Mouse (Mus musculus): ENCODE results near the gene Tex26.

The Tex26 gene

DNA sequence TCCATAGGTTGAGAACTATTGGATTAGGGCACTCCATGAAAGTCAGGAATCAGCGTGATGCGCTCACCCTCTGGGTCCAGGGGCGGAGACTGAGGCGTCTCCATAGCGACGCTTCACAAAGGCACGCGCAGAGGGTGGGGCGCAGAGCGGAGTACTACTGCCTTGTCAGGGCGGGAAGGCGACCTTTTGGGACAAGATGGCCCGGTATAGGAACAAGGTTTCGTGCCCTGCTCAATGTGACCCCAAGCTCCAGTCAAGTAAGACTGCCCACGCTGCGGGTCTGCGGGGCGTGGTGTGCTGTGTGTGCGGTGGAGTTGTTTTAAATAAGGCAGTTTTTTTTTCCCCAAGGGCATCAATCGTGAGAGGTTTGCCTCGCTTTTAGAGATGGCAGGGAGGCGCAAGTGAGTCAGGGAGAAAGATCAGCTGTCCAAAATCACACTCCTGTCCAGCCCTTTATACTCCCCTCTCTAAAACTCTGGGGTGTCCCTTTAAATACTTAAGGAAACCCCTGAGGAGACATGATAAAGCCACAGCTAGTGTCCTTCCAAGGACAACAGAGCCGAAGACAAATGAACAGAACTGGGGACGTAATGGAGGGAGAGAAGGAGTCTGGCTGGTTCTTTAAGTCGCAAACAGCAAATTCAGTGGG, at the start of gene Tex26:
Tex26 (plus strand) TSS at position 130 of the 649 bp plus-strand sequence.
- no peak for DNase-seq (ENCODE audit: low read depth)

- peak; percentile 88 for DNase-seq (ENCODE audit: low read depth)
These were observed 47.7 kb upstream of the Tex26 start for GRCm38 (mm10) chr5:149391574-149392375.

GRCm38 (mm10) chr5:149392420-149392988, 47.0 kb upstream of the Tex26 start:
- DNase-seq (ENCODE audit: low read depth): peak; percentile 44

- no peak for DNase-seq (ENCODE audit: low read depth)
These were observed 37.9 kb upstream of the Tex26 start for GRCm38 (mm10) chr5:149401446-149401975.

DNA sequence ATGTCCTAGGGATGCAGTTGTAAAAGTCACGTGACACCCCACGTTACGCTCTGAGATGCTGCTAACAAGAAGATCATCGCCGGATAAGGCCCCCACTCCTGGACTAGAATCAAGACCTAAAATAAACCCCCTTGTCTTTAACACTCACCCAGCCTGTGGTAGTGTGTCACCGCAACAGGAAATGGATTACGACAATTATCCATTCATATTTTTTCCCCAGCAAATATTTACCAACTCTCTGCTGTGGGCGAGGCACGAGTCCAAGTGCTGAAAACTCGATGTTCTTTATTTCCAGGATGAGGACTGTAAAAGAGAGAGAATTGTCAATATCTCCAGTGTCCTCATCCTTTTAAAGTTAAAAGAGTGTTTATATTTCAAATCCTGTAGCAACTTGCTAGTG, 37.4 kb upstream of the Tex26 start:
- DNase-seq (ENCODE audit: low read depth): no peak

GRCm38 (mm10) chr5:149403386-149403785, 36.1 kb upstream of the Tex26 start:
- DNase-seq (ENCODE audit: low read depth): no peak

DNA sequence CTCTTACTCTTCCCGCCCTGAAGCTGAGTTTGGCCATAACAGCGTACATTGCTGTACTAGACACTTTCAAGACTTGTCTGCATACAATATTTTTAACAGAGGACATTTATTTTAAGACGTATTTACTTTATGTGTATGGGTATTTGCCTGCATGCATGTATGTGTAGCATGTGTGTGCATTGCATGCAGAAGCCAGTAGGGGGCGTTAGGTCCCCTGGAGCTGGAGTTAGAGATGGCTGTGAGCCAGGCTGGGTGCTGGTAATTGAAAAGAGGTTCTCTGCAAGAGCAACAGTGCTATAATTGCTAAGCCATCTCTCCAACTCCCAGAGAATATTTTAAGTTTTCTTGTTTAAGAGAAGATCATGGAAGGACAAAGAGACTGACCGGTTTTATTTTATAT, 34.8 kb upstream of the Tex26 start:
- DNase-seq (ENCODE audit: low read depth): no peak

DNA sequence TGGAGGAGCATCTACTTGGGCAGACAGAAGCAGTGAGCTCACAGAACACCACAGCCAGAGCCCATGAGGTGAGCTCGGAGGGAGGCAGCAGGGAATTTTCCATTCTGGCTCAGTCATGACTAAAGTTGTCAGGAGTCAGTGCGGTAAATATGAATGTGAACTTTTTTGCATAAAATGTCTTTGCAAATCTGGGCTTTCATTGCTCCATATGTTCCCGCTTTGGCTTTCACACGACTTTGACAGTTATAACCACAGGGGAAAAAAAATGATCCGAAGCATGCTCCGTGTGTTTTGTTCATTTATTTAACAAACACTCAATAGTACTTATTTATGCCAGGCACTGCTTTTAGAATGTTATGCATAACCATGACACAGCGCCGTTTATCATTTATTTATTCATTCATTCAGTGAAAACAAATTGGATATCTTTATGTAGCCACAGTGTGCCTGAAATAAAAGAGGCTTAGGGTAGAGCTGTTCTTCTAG, 32.6 kb upstream of the Tex26 start:
- no peak for DNase-seq (ENCODE audit: low read depth)

DNA sequence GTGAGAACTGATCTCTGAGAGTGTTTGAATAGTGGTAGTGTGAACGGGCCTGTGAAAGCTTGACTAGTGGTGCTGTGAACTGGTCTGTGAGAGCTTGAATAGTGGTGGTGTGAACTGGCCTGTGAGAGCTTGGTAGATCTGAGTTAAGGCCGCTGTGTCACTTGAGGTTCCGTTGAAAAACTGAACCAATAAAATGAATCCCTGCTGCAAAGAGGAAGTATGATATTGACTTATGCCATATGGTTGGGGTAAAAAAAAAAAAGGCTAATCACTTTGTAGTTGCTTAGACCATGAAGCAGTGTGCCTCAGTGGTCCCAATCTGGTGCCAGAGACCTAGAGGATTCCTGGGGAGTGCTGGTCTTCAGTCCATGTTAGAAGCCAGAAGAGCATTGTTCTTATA, 30.0 kb upstream of the Tex26 start:
- DNase-seq (ENCODE audit: low read depth): peak; percentile 41

- DNase-seq (ENCODE audit: low read depth): no peak
These were observed 27.8 kb upstream of the Tex26 start, which contains the start of gene Medag for GRCm38 (mm10) chr5:149411509-149412193. TSS of gene Medag (plus strand) at chr5:149411749.

GRCm38 (mm10) chr5:149412194-149412575, 27.3 kb upstream of the Tex26 start:
- DNase-seq (ENCODE audit: low read depth): no peak

GRCm38 (mm10) chr5:149412671-149413070, 26.8 kb upstream of the Tex26 start:
- no peak for DNase-seq (ENCODE audit: low read depth)

DNA sequence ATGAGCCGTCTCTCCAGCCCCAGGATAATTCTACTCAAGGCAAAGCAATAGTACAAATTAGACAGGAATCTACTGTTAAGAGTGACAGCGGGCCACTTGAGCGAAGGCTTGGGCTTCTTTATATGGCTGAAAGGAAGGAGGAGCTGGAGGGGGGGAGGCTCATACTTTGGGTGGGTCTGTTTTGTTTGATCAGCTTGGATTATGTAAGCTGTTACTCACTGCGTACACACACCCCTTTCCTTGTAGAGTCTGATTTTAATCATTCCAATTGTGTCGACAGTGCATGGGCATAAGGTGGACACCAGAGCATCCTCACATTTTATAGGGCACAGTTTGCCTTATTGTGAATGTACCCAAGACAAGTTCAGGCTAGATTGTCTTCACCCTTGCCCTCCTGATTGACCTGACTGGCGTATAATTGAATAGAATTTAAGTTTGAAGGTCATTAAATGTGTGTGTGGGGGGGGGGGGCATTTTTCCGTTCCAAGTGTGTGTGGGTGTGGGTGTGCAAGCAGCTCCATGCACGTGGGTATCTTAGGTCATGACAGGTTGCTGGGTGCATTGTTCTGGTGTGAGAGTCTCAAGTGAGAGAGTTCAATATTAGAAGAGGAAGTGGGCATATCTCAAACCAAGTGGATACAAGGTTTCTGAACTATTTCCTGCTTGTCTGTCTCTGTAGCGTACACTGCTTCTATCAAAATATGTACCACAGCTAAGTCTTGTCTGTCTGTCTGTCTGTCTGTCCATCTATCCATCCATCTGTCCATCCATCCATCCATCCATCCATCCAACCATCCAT, 24.9 kb upstream of the Tex26 start:
- DNase-seq (ENCODE audit: low read depth): peak; percentile 28

DNA sequence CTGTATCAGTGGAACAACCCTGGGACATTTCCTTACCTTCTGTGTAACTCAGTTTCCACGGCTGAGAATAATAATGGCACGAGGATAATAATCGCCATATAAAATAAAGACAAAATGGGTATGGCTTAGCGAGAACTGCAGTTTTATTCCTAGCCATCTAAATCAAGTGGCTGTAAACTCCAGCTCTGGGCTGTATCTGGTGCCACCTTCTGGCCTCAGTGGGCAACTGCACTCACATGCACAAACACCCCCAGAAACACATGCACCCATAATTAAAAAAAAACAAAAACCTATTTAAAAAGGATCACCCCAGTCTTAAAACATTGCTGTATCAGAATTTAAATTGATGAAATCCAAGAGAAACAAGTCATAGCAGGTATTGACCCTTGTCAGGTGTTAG, 22.1 kb upstream of the Tex26 start:
- peak; percentile 74 for DNase-seq (ENCODE audit: low read depth)

- no peak for DNase-seq (ENCODE audit: low read depth)
These were observed 12.9 kb upstream of the Tex26 start for GRCm38 (mm10) chr5:149426525-149426924.

DNA sequence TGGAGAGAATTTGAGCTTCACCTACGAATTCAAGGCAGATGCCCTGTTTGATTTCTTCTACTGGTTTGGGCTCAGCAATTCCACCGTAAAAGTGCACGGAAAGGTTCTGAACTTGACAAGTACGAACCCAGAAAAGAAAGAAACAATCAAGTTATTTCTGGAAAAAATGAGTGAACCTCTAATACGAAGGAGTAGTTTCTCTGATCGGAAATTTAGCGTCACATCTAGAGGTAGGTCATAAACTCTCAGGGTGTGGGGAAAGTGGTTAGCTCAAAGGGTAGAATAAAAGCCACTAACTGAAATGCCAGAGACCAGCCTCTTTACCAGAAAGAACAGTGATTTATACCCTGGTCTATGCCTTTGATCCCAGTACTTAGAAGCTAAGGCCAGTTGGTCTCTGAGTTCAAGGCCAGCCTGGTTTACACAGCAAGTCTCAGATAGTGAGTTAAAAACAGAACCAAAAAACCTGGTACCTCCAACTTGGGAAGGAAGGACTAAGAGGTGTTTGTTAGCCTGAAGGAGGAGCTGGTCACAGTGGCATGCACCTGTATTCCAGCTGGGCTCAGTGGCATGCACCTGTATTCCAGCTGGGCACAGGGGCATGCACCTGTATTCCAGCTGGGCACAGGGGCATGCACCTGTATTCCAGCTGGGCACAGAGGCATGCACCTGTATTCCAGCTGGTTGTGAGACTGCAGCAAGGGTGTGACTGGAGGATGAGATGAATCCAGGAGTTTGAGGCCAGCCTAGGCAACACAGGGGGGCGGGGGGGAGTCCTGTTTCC, 12.0 kb upstream of the Tex26 start:
- DNase-seq (ENCODE audit: low read depth): no peak

DNA sequence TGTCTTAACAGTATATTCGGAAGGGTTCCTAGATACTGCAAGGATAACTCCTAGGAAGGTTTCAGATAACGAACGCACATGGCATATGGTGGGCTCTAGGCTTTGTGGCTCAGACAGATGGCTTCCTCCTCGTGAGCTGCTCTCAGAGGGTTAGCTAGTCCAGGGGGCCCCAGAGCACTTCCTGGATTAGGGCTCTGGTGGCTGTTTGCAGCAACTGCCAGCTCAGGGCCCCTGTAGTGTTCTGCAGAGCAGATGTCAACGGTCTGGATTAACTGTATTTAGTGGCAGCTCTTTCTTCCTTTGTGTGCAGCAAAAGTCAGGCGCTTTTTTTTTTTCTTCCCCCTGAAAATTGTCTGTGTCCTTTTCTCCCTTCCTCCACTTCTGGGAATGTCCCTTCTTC, 11.1 kb upstream of the Tex26 start:
- peak; percentile 90 for DNase-seq (ENCODE audit: low read depth)

DNA sequence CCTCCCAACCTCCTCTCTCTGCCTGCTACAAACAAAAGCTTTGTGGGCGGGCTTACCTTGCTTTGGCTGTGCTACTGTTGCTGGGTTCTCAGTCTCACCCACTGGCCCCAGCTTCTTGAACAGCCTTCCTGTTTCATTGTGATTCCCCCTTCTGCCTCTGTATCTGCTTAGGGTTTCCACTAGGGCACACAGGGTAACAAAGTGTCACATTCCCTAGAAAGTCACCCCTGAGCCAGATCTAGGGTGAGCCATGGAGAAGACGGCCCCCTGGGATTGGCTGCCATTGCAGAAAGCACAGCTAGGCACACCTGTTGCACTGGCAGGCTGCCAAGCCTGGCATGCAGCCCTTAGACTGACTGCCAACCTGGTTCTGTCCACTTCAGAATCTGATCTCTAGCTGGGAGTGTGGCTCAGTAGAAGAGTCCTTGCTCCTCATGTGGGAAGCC, 10.6 kb upstream of the Tex26 start:
- peak; percentile 77 for DNase-seq (ENCODE audit: low read depth)

DNA sequence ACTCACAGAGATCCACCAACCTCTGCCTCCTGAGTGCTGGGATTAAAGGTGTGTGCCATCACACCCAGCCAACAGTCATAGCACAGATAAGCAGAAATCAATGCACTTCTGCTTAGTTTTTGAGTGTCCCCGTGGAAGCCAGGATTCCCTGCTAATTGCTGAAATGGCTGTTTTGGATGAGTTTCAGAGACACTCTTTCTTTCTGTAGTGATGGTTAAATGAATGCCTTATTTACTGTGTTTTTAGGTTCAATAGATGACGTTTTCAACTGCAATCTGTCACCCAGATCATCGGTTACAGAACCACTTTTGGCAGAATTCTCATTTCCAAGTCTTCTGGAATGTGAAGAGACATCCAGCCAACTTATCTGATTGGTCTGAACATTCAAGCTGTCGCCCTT, 9.9 kb upstream of the Tex26 start:
- no peak for DNase-seq (ENCODE audit: low read depth)

- DNase-seq (ENCODE audit: low read depth): peak; percentile 36
These were observed 8.5 kb upstream of the Tex26 start for GRCm38 (mm10) chr5:149430943-149431342.
